Mouse (Mus musculus) G1E-ER4 (cell line): ENCODE data around the gene 1810055G02Rik. TPM values are rescaled to one million over a fixed set of nuclear protein-coding genes. Genes with fewer than 3 reads are reported as not detected.

ENCODE experiments used
- GATA1 ChIP-seq: IDR thresholded peaks from one replicate; pipeline ENCODE4 v1.8.0; 2012; ENCODE audit warnings: low read length, inconsistent platforms
- polyA plus RNA-seq: library from polyadenylated mRNA; stranded (reverse); fragments of >175 nt; gene quantifications from 2 replicates; pipeline ENCODE4 v1.2.3, GENCODE M21; 2012

Gene 1810055G02Rik
- polyA plus RNA-seq, 1 experiment, result 10.8 TPM

- TF ChIP-seq GATA1, result no peak
These were observed 21.7 kb upstream of the 1810055G02Rik start, which contains the start of gene Lrp5 for GRCm38 (mm10) chr19:3686215-3686894. Gene Lrp5, minus strand, starts transcription at chr19:3686564.

GRCm38 (mm10) chr19:3687676-3688171, 20.4 kb upstream of the 1810055G02Rik start:
- TF ChIP-seq GATA1, result no peak

GRCm38 (mm10) chr19:3691337-3691736, 16.8 kb upstream of the 1810055G02Rik start:
- TF ChIP-seq GATA1, result no peak

GRCm38 (mm10) chr19:3692414-3693145, 15.5 kb upstream of the 1810055G02Rik start:
- TF ChIP-seq GATA1, result no peak

GRCm38 (mm10) chr19:3694476-3694875, 13.6 kb upstream of the 1810055G02Rik start:
- TF ChIP-seq GATA1, result no peak

GRCm38 (mm10) chr19:3695006-3695405, 13.1 kb upstream of the 1810055G02Rik start:
- no peak for TF ChIP-seq GATA1

- no peak for TF ChIP-seq GATA1
These were observed 12.6 kb upstream of the 1810055G02Rik start for GRCm38 (mm10) chr19:3695471-3695870.

- no peak for TF ChIP-seq GATA1
These were observed 12.1 kb upstream of the 1810055G02Rik start for GRCm38 (mm10) chr19:3695976-3696375.

- no peak for TF ChIP-seq GATA1
These were observed 10.1 kb upstream of the 1810055G02Rik start for GRCm38 (mm10) chr19:3698035-3698434.

GRCm38 (mm10) chr19:3699508-3700438, 8.3 kb upstream of the 1810055G02Rik start:
- no peak for TF ChIP-seq GATA1

GRCm38 (mm10) chr19:3702460-3702859, 5.6 kb upstream of the 1810055G02Rik start:
- TF ChIP-seq GATA1, result no peak

GRCm38 (mm10) chr19:3706258-3706657, 1.8 kb upstream of the 1810055G02Rik start:
- no peak for TF ChIP-seq GATA1

GRCm38 (mm10) chr19:3707553-3707952, 540 bp upstream of the 1810055G02Rik start:
- no peak for TF ChIP-seq GATA1

- no peak for TF ChIP-seq GATA1
These were observed 1.1 kb downstream of the 1810055G02Rik start for GRCm38 (mm10) chr19:3709013-3709787.

GRCm38 (mm10) chr19:3710436-3710835, 2.3 kb downstream of the 1810055G02Rik start:
- TF ChIP-seq GATA1, result no peak
